Mouse (Mus musculus): ENCODE data around the gene Olfr739. TPM values are rescaled to one million over a fixed set of nuclear protein-coding genes. Genes with fewer than 3 reads are reported as not detected.

Gene Olfr739
- not detected in 2 replicates for polyA plus RNA-seq (2012; rRNA removed)

DNA sequence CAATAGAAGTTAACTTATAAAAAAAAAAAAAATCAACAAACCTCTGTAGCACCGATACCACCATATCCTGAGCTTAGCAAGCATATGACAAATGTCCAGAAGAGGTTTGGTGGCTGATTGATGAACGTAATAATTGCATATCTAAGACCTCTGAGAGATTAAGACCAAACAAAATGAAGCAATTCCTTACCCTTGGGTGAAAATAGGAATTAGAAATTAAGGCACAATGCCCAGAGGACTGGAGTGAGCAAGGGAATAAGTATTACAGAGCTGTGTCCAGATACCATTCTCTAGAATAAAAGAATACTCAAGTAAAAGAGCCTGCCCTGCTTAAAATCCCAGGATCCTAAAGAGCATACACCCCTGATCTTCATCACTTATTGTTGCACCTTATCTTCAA lies at the start of gene Olfr739:
TSS of gene Olfr739 (plus strand) at position 301 of the 400 bp plus-strand sequence.
- TF ChIP-seq CTCF (IDR thresholded peaks at IDR 0.05; ENCODE audit: insufficient read depth, low read length) (no peak), POLR2A (IDR thresholded peaks at IDR 0.05; ENCODE audit: borderline replicate concordance, extremely low read depth, low read depth, low read length) (no peak)
- H3K4me1 ChIP-seq (ENCODE audit: control insufficient read depth, insufficient read depth, low read length): no peaks in the 10 kb centered on the region
- no peak within 1 kb of the TSS for H3K4me3 ChIP-seq (replicated peaks; ENCODE audit: extremely low read depth, low read depth, low read length)
- WGBS: 63% methylated on average over 2 of the region's 2 CpGs
- DNase-seq: no peak

- no peak for DNase-seq
- WGBS: 77% methylated on average over 2 of the region's 2 CpGs
- no peaks in the 10 kb centered on the region for H3K4me1 ChIP-seq (ENCODE audit: control insufficient read depth, insufficient read depth, low read length)
- TF ChIP-seq CTCF (IDR thresholded peaks at IDR 0.05; ENCODE audit: insufficient read depth, low read length) (no peak), POLR2A (IDR thresholded peaks at IDR 0.05; ENCODE audit: borderline replicate concordance, extremely low read depth, low read depth, low read length) (no peak)
- no peak within 1 kb of the TSS for H3K4me3 ChIP-seq (replicated peaks; ENCODE audit: extremely low read depth, low read depth, low read length)
Observed at GRCm38 (mm10) chr14:50380863-50381262, 37.6 kb upstream of the Olfr739 start, which contains the start of gene Olfr736. Gene Olfr736, plus strand, starts transcription at chr14:50381163.

- no peak for TF ChIP-seq POLR2A (IDR thresholded peaks at IDR 0.05; ENCODE audit: borderline replicate concordance, extremely low read depth, low read depth, low read length)
- no peak for TF ChIP-seq CTCF (IDR thresholded peaks at IDR 0.05; ENCODE audit: insufficient read depth, low read length)
- no peak for DNase-seq
- Histone ChIP-seq H3K4me1 (ENCODE audit: control insufficient read depth, insufficient read depth, low read length) (no peaks in the 10 kb centered on the region), H3K4me3 (replicated peaks; ENCODE audit: extremely low read depth, low read depth, low read length) (no peak within 1 kb of the TSS)
- WGBS: 88% methylated on average over 1 of the region's 1 CpGs
Observed at GRCm38 (mm10) chr14:50407268-50407667, 11.2 kb upstream of the Olfr739 start, which contains the start of gene Olfr738. Gene Olfr738, plus strand, starts transcription at chr14:50407568.

DNA sequence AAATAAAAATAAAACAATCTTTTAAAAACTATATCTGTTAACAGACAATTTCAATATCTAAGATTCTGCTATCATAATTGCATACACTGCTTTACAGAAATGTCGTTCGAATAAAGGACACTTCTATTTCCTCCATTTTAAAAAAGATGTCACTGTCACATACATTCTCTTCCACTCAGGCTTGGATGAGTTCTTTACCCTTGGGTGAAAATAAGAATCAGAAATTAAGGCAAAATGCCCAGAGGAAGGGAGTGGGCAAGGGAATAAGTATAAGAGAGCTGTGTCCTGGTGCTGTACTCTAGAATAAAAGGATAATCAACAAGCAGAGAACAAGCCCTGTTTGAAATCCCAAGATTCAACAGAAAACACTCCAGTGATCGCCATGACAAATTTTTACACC lies 26.8 kb downstream of the Olfr739 start, which contains the start of gene Olfr740:
TSS of gene Olfr740 (plus strand) at position 301 of the 400 bp plus-strand sequence.
- no peak for DNase-seq
- Histone ChIP-seq H3K4me1 (ENCODE audit: control insufficient read depth, insufficient read depth, low read length) (no peaks in the 10 kb centered on the region), H3K4me3 (replicated peaks; ENCODE audit: extremely low read depth, low read depth, low read length) (no peak within 1 kb of the TSS)
- WGBS: 73% methylated on average over 3 of the region's 3 CpGs
- no peak for TF ChIP-seq POLR2A (IDR thresholded peaks at IDR 0.05; ENCODE audit: borderline replicate concordance, extremely low read depth, low read depth, low read length)
- no peak for TF ChIP-seq CTCF (IDR thresholded peaks at IDR 0.05; ENCODE audit: insufficient read depth, low read length)

GRCm38 (mm10) chr14:50472438-50472837 lies 54.0 kb downstream of the Olfr739 start, which contains the start of gene Olfr741:
Gene Olfr741, plus strand, starts transcription at chr14:50472738.
- Histone ChIP-seq H3K4me1 (ENCODE audit: control insufficient read depth, insufficient read depth, low read length) (no peaks in the 10 kb centered on the region), H3K4me3 (replicated peaks; ENCODE audit: extremely low read depth, low read depth, low read length) (no peak within 1 kb of the TSS)
- TF ChIP-seq CTCF (IDR thresholded peaks at IDR 0.05; ENCODE audit: insufficient read depth, low read length) (no peak), POLR2A (IDR thresholded peaks at IDR 0.05; ENCODE audit: borderline replicate concordance, extremely low read depth, low read depth, low read length) (no peak)
- WGBS: 61% methylated on average over 2 of the region's 2 CpGs
- DNase-seq: no peak

Other genes with a start within 250 kb of the Olfr739 start
- gene Olfr730, start 230.4 kb upstream of the Olfr739 start, polyA plus RNA-seq (2012; rRNA removed): not detected in 2 replicates
- not detected in 2 replicates for gene Olfr731, start 176.8 kb upstream of the Olfr739 start, polyA plus RNA-seq (2012; rRNA removed)
- not detected in 2 replicates for gene Olfr732, start 134.4 kb upstream of the Olfr739 start, polyA plus RNA-seq (2012; rRNA removed)
- gene Olfr733, start 117.1 kb upstream of the Olfr739 start, polyA plus RNA-seq (2012; rRNA removed): not detected in 2 replicates
- gene Olfr734, start 91.9 kb upstream of the Olfr739 start, polyA plus RNA-seq (2012; rRNA removed): not detected in 2 replicates
- not detected in 2 replicates for gene Olfr735, start 69.8 kb upstream of the Olfr739 start, polyA plus RNA-seq (2012; rRNA removed)
- 0.44 and 0.57 TPM in 2 replicates for gene Tlr11, start 60.7 kb upstream of the Olfr739 start, polyA plus RNA-seq (2012; rRNA removed)
- gene Olfr736, start 37.5 kb upstream of the Olfr739 start, polyA plus RNA-seq (2012; rRNA removed): not detected in 2 replicates
- gene Olfr738, start 11.1 kb upstream of the Olfr739 start, polyA plus RNA-seq (2012; rRNA removed): not detected in 2 replicates
- not detected in 2 replicates for gene Olfr740, start 26.9 kb downstream of the Olfr739 start, polyA plus RNA-seq (2012; rRNA removed)
- not detected in 2 replicates for gene Olfr741, start 54.1 kb downstream of the Olfr739 start, polyA plus RNA-seq (2012; rRNA removed)
- not detected in 2 replicates for gene Olfr742, start 85.0 kb downstream of the Olfr739 start, polyA plus RNA-seq (2012; rRNA removed)
- gene Olfr743, start 103.2 kb downstream of the Olfr739 start, polyA plus RNA-seq (2012; rRNA removed): not detected in 2 replicates
- gene Olfr744, start 196.3 kb downstream of the Olfr739 start, polyA plus RNA-seq (2012; rRNA removed): not detected in 2 replicates
- gene Olfr745, start 220.8 kb downstream of the Olfr739 start, polyA plus RNA-seq (2012; rRNA removed): not detected in 2 replicates
- not detected in 2 replicates for gene Olfr746, start 228.5 kb downstream of the Olfr739 start, polyA plus RNA-seq (2012; rRNA removed)